Mouse (Mus musculus) G1E (cell line): Measurements from ENCODE around the gene Mcm9.

Experiments
- CTCF ChIP-seq: IDR thresholded peaks from 2 replicates; pipeline ENCODE4 v1.5.1; 2012; ENCODE audit warnings: low read depth, low read length, inconsistent platforms, mixed read lengths
- GATA1 ChIP-seq: IDR thresholded peaks from 2 replicates; pipeline ENCODE4 v1.6.1; 2012; ENCODE audit warnings: borderline replicate concordance, low read length, inconsistent platforms, mixed read lengths
- GATA2 ChIP-seq: IDR thresholded peaks from 2 replicates; pipeline ENCODE4 v1.6.1; 2012; ENCODE audit warnings: low read depth, low read length, inconsistent platforms, borderline replicate concordance
- POLR2AphosphoS5 ChIP-seq: IDR thresholded peaks from 2 replicates; pipeline ENCODE4 v1.6.1; 2012; ENCODE audit warnings: low read depth, low read length, inconsistent platforms; ENCODE audit not compliant: insufficient replicate concordance
- TAL1 ChIP-seq: conservative IDR thresholded peaks from 2 replicates; pipeline ENCODE4 v1.6.1; 2012; ENCODE audit warnings: low read depth, low read length, inconsistent platforms, mixed read lengths

GRCm38 (mm10) chr10:53526350-53526749 lies 103.9 kb downstream of the Mcm9 start:
- TF ChIP-seq CTCF (no peak), TAL1 (no peak), GATA2 (no peak), POLR2AphosphoS5 (no peak), GATA1 (no peak)
